Mouse (Mus musculus) lung, adult 2 months (tissue): ENCODE results near the gene Gabarap. TPM values are rescaled to one million over a fixed set of nuclear protein-coding genes. Genes with fewer than 3 reads are reported as not detected.

Source experiments
- DNase-seq: peaks from one replicate; pipeline ENCODE4 v3.0.0; 2022
- H3K4me1 ChIP-seq: fragments of 200-500 bp; 2 replicates; pipeline ENCODE4 v1.6.1; 2011; ENCODE audit warnings: low read length; ENCODE audit not compliant: control insufficient read depth, insufficient read depth
- H3K4me3 ChIP-seq: fragments of 200-500 bp; replicated peaks from 2 replicates; pipeline ENCODE3; 2011; ENCODE audit warnings: low read depth, mild to moderate bottlenecking, control low read depth, low read length; ENCODE audit errors: extremely low read depth
- CTCF ChIP-seq: fragments of 200-500 bp; IDR thresholded peaks from 2 replicates; pipeline ENCODE4 v1.5.1; 2011; ENCODE audit warnings: mild to moderate bottlenecking, low read length, control low read depth; ENCODE audit not compliant: insufficient read depth
- POLR2A ChIP-seq: fragments of 200-500 bp; IDR thresholded peaks from 2 replicates; pipeline ENCODE4 v1.6.1; 2011; ENCODE audit warnings: low read depth, mild to moderate bottlenecking, control low read depth, low read length, borderline replicate concordance; ENCODE audit errors: extremely low read depth
- WGBS: fragments of 180-500 bp; shearing (Covaris S2); methylation state at CpG from one replicate; pipeline ENCODE4 v1.1.7; 2018; 5-methylcytosine and 5-hydroxymethylcytosine counted together
- polyA plus RNA-seq: library from polyadenylated mRNA; depleted of rRNA; stranded (reverse); fragments of >200 nt; gene quantifications from 2 replicates; pipeline ENCODE4 v1.2.3, GENCODE M21; 2012

Gabarap gene
- polyA plus RNA-seq, 1 experiment, result 615 TPM

DNA sequence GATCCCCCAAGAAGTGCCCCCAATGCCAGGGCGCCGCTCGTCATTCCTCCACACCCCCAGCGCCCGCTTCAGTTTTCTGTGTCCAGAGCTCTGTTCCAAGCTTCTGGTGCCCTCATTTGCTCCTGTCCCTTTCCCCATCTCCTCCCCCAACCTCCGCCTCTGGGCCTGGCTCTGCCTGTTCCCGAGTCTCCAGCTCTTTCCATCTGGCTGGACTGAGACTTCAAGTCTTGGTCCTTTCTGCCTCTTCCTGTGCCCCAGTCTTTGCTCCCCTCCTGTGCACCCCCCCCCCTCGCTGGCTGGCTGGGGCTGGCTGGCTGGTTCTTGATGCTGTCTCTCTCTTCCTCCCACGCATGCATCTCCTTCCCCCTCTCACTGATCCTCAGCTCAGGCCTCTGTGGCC, 36.5 kb downstream of the Gabarap start:
- no peak for TF ChIP-seq POLR2A
- no peak for TF ChIP-seq CTCF
- 56% methylated on average over 9 of the region's 9 CpGs for WGBS
- Histone ChIP-seq H3K4me3 (no peak overlapping the region), H3K4me1 (peaks cover 9% of the 10 kb centered on the region; the same call in 1 of the 2 replicates)
- DNase-seq, result no peak

DNA sequence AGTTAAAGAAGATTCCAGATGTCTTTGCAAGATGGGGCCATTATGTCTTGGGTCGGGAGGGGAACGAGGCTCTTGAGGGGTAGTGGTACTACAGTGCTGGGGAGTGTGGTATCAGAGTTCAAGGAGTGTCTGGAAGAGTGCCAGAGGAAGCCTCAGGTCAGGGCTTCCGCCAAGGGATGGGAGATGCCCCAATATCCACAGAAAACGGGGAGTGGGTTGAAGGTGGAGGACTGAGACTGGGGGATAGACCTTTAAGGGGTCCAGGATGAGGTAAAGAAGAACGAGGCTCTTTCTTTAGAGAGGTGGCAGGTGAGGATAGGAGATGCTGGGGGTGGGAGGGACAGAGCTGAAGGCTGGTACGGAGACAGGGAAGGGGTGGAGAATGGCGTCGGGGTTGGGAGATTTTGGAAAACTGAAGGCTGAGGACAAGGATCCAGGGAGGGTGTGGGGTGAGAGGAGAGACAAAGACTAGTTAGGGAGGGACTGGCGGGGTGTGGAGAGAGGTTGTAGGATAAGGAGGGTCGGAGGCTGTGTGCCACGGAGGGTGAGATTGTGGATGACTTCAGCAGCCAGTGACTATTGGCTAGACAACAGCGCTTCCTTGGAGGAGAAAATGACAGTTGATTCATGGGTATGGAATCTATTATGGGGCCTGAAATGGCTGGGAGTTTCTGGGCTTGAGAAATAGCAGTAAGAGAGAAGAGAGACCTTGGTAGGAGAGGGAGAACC, 37.6 kb downstream of the Gabarap start:
- TF ChIP-seq POLR2A (no peak), CTCF (no peak)
- no peak for DNase-seq
- WGBS, result 30% methylated on average over 12 of the region's 12 CpGs
- Histone ChIP-seq H3K4me1 (peaks cover 9% of the 10 kb centered on the region; the same call in 1 of the 2 replicates), H3K4me3 (no peak overlapping the region)

DNA sequence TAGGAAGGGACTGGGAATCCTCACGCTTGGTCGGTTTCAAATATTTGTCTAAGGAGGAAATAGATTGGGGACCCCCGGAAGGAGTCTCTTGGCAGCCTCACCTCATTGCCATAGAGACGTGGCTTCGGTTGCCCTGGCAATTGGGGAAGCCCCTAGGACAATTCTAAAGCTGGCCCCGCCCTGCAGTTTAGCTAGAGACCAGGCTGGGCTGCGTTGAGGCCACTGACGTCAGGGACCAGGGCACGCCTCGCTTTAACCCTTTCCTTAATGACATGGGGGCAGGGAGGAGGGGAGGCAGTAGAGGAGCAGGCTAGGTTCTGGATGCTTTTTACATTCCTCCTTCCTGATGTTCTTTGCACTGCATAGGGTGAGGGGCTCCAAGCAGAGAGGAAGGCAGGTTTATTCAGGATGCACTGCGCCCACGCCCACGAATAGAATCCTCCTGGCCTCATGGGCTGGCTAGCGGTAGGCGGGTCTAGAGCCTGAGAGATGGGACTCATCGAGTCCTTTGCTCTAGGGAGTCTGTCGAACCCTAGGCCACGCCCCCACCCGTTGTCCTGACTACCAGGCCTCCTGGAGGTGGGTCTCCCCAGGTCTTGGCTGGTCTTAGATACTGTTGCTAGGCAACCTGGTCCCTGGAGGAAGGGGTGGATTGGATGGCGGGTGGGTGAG, 38.3 kb downstream of the Gabarap start:
- TF ChIP-seq POLR2A (no peak), CTCF (no peak)
- Histone ChIP-seq H3K4me1 (peaks cover 9% of the 10 kb centered on the region; the same call in 1 of the 2 replicates), H3K4me3 (no peak overlapping the region)
- DNase-seq, result no peak
- WGBS, result 3% methylated on average over 20 of the region's 20 CpGs

DNA sequence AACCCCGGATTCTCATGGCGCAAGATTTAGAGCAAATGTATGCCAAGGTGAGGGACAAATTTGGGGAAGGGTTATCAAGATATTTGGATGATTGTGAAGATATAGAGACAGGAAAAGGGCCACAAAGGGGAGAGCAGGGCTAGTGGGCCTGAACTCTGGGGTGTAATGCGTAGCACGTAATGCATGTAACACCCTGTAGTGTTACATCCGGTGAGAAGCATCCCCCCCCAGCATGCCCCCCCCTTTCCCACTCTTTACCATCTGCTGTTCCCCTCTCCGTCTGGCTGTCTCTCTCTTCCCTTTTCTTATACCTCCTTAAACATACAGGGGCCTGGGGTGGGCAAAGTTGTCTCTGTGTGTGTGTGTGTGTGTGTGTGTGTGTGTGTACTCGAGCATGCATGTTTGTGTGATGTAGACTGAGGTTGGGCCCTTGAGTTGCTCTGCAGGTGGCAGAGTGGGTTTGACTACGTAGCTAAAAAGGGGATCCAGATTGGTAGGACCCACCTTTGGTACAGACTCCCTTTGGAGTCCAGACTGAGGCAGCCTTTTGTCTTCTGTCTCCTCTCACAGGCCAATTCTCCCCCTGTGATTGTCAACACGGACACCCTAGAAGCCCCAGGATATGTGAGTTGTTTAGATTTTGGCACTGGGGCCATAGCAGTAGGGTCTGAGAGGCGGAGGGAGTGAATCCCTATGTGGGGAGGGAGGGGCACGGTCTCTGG, 39.0 kb downstream of the Gabarap start:
- Histone ChIP-seq H3K4me1 (peaks cover 9% of the 10 kb centered on the region; the same call in 1 of the 2 replicates), H3K4me3 (no peak overlapping the region)
- TF ChIP-seq POLR2A, result no peak
- no peak for TF ChIP-seq CTCF
- 44% methylated on average over 11 of the region's 11 CpGs for WGBS
- no peak for DNase-seq

DNA sequence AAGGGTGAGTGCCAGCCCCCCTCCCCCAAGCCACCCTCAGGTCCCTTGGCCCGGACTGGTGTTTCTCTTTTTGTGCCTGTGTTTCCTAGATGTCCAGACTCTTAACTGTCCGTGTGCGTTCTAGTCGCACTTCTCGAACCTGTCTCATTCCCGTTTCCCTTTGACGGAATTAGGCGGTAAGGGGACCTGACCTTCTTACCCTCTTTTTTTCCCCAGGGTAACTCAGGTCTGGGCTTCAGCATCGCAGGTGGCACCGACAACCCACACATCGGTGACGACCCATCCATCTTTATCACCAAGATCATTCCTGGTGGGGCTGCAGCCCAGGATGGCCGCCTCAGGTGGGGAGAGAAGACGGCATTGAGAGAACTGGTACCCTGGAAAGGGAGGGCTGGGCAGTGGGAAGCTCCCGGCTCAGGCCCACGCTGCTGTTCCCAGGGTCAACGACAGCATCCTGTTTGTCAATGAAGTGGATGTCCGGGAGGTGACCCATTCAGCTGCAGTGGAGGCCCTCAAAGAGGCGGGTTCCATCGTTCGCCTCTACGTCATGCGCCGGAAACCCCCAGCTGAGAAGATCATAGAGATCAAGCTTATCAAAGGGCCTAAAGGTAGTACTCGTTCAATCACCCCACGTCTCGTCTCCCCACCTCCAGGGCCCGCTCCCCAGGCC, 39.8 kb downstream of the Gabarap start:
- H3K4me1 ChIP-seq, result peaks cover 9% of the 10 kb centered on the region; the same call in 1 of the 2 replicates
- DNase-seq, result no peak
- 93% methylated on average over 28 of the region's 28 CpGs for WGBS
- TF ChIP-seq POLR2A, result no peak
- TF ChIP-seq CTCF, result no peak
- no peak overlapping the region for H3K4me3 ChIP-seq

DNA sequence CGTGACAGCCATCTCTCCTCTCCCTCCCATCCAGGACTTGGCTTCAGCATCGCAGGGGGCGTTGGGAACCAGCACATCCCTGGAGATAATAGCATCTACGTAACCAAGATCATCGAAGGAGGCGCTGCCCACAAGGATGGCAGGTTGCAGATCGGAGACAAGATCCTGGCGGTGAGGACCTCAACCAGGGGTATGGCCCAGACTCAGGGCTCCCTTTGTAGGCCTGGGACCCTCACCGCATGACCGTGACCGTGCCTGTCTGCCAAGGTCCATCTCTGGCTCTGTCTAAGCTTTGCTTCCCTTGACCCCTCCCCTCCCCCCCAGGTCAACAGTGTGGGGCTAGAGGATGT, 40.4 kb downstream of the Gabarap start:
- H3K4me3 ChIP-seq, result no peak overlapping the region
- 96% methylated on average over 11 of the region's 11 CpGs for WGBS
- DNase-seq, result no peak
- peaks cover 9% of the 10 kb centered on the region; the same call in 1 of the 2 replicates for H3K4me1 ChIP-seq
- TF ChIP-seq CTCF, result no peak
- no peak for TF ChIP-seq POLR2A

DNA sequence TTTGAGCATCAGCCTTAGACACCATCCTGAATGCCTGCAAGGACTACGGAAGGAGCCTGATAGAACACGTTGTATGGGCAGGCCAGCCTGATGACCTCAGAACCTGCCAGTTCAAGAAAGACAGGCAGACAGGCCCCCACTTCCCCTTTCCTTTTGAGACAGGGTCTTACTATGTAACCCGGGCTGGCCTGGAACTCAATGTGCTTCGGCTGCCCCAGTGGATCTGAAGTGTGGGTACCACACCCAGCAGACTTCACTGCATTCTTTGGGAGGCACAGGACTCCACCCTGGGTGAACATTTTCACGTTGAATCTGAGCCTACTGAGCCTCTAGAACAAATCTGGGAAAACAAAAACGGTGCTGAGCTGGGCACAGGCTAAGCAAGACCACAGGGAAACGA, 47.2 kb downstream of the Gabarap start:
- DNase-seq, result no peak
- WGBS, result 51% methylated on average over 7 of the region's 7 CpGs
- Histone ChIP-seq H3K4me1 (no peaks in the 10 kb centered on the region), H3K4me3 (no peak overlapping the region)
- TF ChIP-seq CTCF (no peak), POLR2A (no peak)

DNA sequence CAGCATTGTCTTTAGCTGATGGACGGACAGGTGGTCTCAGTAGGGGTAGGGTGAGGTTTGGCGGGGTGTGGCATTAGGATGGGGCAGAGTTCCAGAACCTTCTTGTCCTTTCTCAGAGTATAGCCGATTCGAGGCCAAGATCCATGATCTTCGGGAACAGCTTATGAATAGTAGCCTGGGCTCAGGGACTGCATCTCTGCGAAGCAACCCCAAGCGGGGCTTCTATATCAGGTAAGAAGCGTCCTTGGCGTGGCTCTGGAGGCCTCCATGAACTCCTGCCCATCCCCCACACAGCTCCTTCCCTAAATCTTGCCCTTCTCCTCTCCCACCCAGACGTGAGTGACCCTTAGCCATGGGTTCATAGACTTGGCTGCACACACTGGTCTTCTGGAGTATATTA, 48.7 kb downstream of the Gabarap start:
- DNase-seq, result no peak
- WGBS, result 93% methylated on average over 10 of the region's 10 CpGs
- no peak overlapping the region for H3K4me3 ChIP-seq
- H3K4me1 ChIP-seq, result no peaks in the 10 kb centered on the region
- no peak for TF ChIP-seq CTCF
- no peak for TF ChIP-seq POLR2A

DNA sequence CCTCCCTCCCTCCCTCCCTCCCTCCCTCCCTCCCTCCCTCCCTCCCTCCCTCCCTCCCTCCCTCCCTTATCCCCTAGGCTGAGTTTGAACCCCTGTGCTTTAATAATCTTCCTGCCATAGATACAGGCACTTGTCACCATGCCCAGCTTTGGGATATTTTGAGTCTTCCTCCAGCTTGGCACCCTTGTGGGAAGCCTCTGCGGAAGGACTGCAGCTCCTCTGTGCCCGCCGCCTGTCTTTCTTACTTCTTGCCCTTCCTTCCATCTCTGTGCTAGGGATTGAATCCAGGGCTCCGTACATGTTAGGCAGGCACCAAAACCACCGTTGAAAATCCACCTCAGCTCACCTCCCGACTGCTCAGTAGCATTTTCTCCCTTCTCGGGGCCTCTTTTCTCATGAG, 49.2 kb downstream of the Gabarap start:
- TF ChIP-seq POLR2A, result no peak
- TF ChIP-seq CTCF, result no peak
- Histone ChIP-seq H3K4me1 (no peaks in the 10 kb centered on the region), H3K4me3 (no peak overlapping the region)
- no peak for DNase-seq
- 83% methylated on average over 7 of the region's 7 CpGs for WGBS
